16 mouse cellular contexts compared by ENCODE assay signal in genomic region chr4:59434039-59434438, GRCm38 (mm10). TPM values are rescaled to one million over a fixed set of nuclear protein-coding genes. Genes with fewer than 3 reads are reported as not detected.
A peak's percentile ranks its signal among the peaks of the same experiment; 100 is the strongest.
DNase-seq lines count a peak whose midpoint lies in the region; ATAC-seq lines count a peak whose summit lies in the region.
"Had no signal": no experiment of that assay in that cellular context is flagged by ENCODE, and none has a peak within 500 bp of the region (broad histone marks: within the 10 kb centered on the region; RNA-seq: fewer than 3 reads in every experiment).

No protein-coding gene starts in this region.

- peak overlapping the region; percentile 89 for H3K27ac ChIP-seq in stomach, embryonic 16.5 days (ENCODE audit: low read length)
- H3K27ac ChIP-seq in hindbrain, embryonic 11.5 days (ENCODE audit: low read depth, low read length): no peak overlapping the region
- H3K27ac ChIP-seq: hindbrain, embryonic 12.5 days; limb, embryonic 13.5 days; midbrain, embryonic 12.5 days had no signal

- H3K4me2 ChIP-seq in stomach, embryonic 16.5 days (ENCODE audit: low read depth, low read length): no peak overlapping the region
- no peak overlapping the region for H3K4me2 ChIP-seq in hindbrain, embryonic 11.5 days (replicated peaks; ENCODE audit: low read depth, low read length)
- H3K4me2 ChIP-seq: hindbrain, embryonic 12.5 days; limb, embryonic 13.5 days; midbrain, embryonic 12.5 days had no signal

- H3K4me3 ChIP-seq in stomach, embryonic 16.5 days (replicated peaks; ENCODE audit: low read length): no peak overlapping the region
- no peak overlapping the region for H3K4me3 ChIP-seq in hindbrain, embryonic 11.5 days (ENCODE audit: low read depth, low read length)
- H3K4me3 ChIP-seq: hindbrain, embryonic 12.5 days; limb, embryonic 13.5 days; midbrain, embryonic 12.5 days had no signal

- H3K9me3 ChIP-seq in stomach, embryonic 16.5 days (replicated peaks; ENCODE audit: control insufficient read depth, low read length): no peaks in the 10 kb centered on the region
- H3K9me3 ChIP-seq in hindbrain, embryonic 11.5 days (ENCODE audit: control insufficient read depth, low read length): no peaks in the 10 kb centered on the region
- H3K9me3 ChIP-seq: hindbrain, embryonic 12.5 days; midbrain, embryonic 12.5 days had no signal

- ATAC-seq in stomach, embryonic 16.5 days (ENCODE audit: insufficient read depth, low FRiP score): peak; percentile 79
- no peak for ATAC-seq in hindbrain, embryonic 11.5 days (ENCODE audit: low FRiP score)

- H3K9ac ChIP-seq in stomach, embryonic 16.5 days (ENCODE audit: low read length): 0 out of 2 replicates have a peak overlapping the region, but pooled peaks have one; percentile 34
- no peak overlapping the region for H3K9ac ChIP-seq in hindbrain, embryonic 11.5 days (ENCODE audit: low read depth, low read length)
- H3K9ac ChIP-seq: hindbrain, embryonic 12.5 days; limb, embryonic 13.5 days; midbrain, embryonic 12.5 days had no signal

- 48% methylated on average over 3 of the region's 3 CpGs for WGBS in stomach, embryonic 16.5 days
- WGBS in hindbrain, embryonic 11.5 days: 67% methylated on average over 3 of the region's 3 CpGs

- H3K4me1 ChIP-seq in stomach, embryonic 16.5 days (ENCODE audit: control insufficient read depth, insufficient read depth, low read length): peaks cover 29% of the 10 kb centered on the region
- peaks cover 4% of the 10 kb centered on the region; the same call in 1 of the 2 replicates for H3K4me1 ChIP-seq in hindbrain, embryonic 11.5 days (replicated peaks; ENCODE audit: control insufficient read depth, insufficient read depth, low read length)

- no peaks in the 10 kb centered on the region for H3K27me3 ChIP-seq in stomach, embryonic 16.5 days (ENCODE audit: control insufficient read depth, insufficient read depth, low read length)
- peaks cover 9% of the 10 kb centered on the region; the same call in 1 of the 2 replicates for H3K27me3 ChIP-seq in hindbrain, embryonic 11.5 days (ENCODE audit: control insufficient read depth, insufficient read depth, low read length)

- peak; percentile 30 for DNase-seq in kidney, adult 11 months
- no peak for DNase-seq in kidney, adult 18-20 months
- peak; percentile 34 to 66 for DNase-seq in urinary bladder, adult 18-20 months (ENCODE audit: low spot score in 2 of 2)
- DNase-seq in urinary bladder, postnatal 10 days (ENCODE audit: low spot score): no peak
- peak; percentile 11 to 59 for DNase-seq in kidney, postnatal 25 days
- no peak for DNase-seq in hindbrain, embryonic 11.5 days (ENCODE audit: low spot score)
- no peak for DNase-seq in layer of hippocampus, adult 18-20 months (ENCODE audit: low spot score in 2 of 2)
- DNase-seq: adrenal gland, adult 2 months; cerebellum, adult 8-10 months; gastrocnemius, postnatal 14 days; layer of hippocampus, postnatal 36 days; thymus, postnatal 25 days had no signal

- H3K36me3 ChIP-seq in stomach, embryonic 16.5 days (ENCODE audit: control insufficient read depth, insufficient read depth, low read length): no peaks in the 10 kb centered on the region
- H3K36me3 ChIP-seq in hindbrain, embryonic 11.5 days (ENCODE audit: control insufficient read depth, insufficient read depth, low read length): no peaks in the 10 kb centered on the region
- H3K36me3 ChIP-seq: hindbrain, embryonic 12.5 days; limb, embryonic 13.5 days; midbrain, embryonic 12.5 days had no signal

RNA-seq across cellular contexts. Expression of gene Susd1, which starts 4.4 kb away (rescaled TPM):
- polyA plus RNA-seq in stomach, embryonic 16.5 days (2015; fragmentation: Nextera tagmentation; extraction: Ambion mirVana): 8.3 and 11.8 TPM in 2 replicates
- polyA plus RNA-seq in hindbrain, embryonic 11.5 days (2014; fragmentation: Nextera tagmentation; extraction: Ambion mirVana): 0.94 and 1.5 TPM in 2 replicates
- 1 to 10 TPM; 7.5 to 8.1 TPM for total RNA-seq in layer of hippocampus, adult 18-20 months (2021)

Comparison
In these comparisons a context has a peak if more than half of its experiments do, and no peak if none do; other contexts are left out.
1. DNase-seq: peak in kidney, adult 11 months (single experiment), urinary bladder, adult 18-20 months (2 of 2) and kidney, postnatal 25 days (2 of 2); none in kidney, adult 18-20 months (single experiment), urinary bladder, postnatal 10 days (single experiment), hindbrain, embryonic 11.5 days (single experiment) and layer of hippocampus, adult 18-20 months (0 of 2).